Mouse (Mus musculus) left cerebral cortex, postnatal 4 days (tissue): Measurements from ENCODE around the gene Camkmt. TPM values are rescaled to one million over a fixed set of nuclear protein-coding genes. Genes with fewer than 3 reads are reported as not detected.

Experiments used
- DNase-seq: peaks from one replicate; pipeline ENCODE4 v3.0.0-alpha.2; 2022
- intact Hi-C: fragments of 180-260 bp; cut with DNase I; formaldehyde crosslinking; loops from one replicate; pipeline ENCODE4 v1.15.1; 2025
- total RNA-seq, 2 experiments: library from RNA; stranded (reverse); gene quantifications; 2 replicates each; pipeline ENCODE4 v1.2.3; 2021

The Camkmt gene
- total RNA-seq, 2 experiments from 2014 or later: 13.1 to 14.6 TPM

- no peak for DNase-seq
- intact Hi-C loops: no loop called here
Observed at GRCm38 (mm10) chr17:85428831-85429230, 338.5 kb downstream of the Camkmt start.

GRCm38 (mm10) chr17:85432923-85433322 lies 342.6 kb downstream of the Camkmt start:
- intact Hi-C loops: no loop called here
- no peak for DNase-seq

DNA sequence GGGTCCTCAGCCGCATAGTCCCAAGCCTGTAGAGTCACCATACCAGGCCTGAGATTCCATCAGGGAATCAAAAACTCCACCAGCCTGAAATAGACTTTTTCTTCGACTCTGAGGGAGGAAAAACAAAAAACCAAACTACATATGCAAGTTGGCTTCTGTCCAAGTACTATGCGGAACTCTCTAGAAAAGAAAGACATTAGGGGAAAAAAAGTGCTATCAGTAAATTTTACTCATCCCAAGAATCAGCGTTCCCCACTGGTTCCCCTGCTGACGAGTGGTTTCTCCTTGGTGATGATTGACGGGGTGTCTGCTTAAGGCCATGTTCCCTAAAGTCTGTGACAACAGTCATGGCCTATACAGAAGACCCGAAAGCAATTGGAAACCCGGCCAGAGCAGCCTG lies 352.7 kb downstream of the Camkmt start:
- intact Hi-C loops: no loop called here
- no peak for DNase-seq

DNA sequence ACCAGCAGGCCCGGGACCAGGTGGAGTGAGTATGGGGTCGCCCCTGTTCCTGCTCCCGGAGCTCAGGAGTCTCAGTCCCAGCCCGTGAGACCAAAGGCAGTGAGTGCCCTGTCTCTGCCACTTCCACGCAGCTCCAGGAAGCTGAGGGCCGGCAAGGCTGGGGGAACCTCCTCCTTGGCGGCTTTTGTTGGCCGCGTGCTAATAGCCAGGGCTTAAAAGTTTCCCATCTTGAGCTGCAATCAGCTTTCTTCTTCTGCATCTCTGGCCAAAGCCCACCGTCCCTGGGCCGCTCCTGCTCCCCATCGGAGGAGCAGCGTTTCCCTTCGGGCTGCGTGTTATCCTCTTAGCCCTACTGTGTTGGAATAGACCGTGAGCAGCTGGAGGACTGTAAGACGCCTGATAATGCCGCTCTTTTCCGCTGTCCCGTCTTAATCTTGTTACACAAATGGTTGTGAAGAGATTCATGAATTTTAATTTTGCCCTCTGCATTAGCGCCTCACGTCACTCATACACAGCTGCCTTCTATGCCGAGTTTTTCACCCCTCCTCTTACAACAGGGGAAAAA lies 364.1 kb downstream of the Camkmt start:
- intact Hi-C loops: no loop called here
- DNase-seq: no peak

- DNase-seq: no peak
- intact Hi-C loops: no loop called here
Observed at GRCm38 (mm10) chr17:85455063-85455462, 364.7 kb downstream of the Camkmt start.

DNA sequence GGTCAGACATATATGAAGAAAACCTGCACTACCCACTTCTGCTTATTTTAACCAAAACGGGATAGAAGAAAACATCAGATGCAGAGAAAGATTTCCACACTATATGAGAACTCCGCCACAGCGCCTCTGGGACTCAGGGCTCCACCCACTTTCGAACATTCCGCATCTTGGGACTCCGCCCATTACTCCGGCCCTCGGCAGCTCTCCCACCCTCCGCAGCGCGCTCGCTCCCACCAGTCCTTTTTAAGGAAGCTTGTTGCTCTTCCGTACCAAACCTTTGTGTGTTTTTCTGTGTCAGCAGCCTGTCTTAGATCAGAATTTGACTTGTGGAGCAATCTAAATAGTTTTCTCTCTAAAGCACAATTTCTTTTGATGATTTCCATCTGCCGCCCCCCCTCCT lies 367.7 kb downstream of the Camkmt start:
- DNase-seq: peak; percentile 29
- intact Hi-C loops: no loop called here

DNA sequence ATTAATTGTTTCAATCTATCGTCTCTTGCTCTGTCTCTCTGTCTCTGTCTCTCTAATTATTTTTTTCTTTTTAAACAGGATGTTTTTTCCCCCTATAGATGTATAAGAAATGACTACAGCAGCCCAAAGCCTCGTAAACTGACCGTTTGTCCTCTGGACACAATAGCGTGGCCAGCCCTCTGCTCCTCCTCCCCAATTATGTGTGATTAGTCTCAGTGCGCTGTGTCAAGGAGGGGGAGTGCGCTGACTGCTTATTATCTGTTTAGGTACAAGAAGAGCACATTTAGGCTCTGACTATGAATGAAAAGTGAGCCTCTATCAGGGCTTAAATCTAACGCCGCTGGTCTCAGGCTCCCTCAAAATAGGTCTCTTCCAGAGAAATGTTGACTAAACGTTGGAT lies 368.2 kb downstream of the Camkmt start:
- intact Hi-C loops: no loop called here
- no peak for DNase-seq

DNA sequence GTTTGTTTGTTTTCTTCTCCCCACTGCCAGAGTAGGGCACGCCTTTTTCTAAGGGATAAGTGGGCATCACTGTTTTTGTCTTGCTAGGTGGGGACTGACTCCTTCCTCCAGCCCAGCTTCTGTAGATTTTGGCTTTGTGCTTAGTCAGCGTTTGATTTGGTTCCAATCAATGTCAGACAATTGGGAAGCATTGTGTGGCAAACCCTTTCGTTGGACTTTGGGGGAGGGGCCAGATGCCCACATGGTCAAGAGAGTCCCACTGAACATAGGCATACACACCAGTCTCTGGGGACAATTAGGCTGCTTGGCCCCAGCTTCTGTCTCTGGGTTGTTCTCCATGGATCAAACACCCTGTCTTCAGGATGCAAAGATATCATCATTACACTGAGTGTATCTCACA lies 371.2 kb downstream of the Camkmt start:
- intact Hi-C loops: loop anchor here (10.0 kb wide), 1 partner anchor 267 kb away; no protein-coding TSS in a partner anchor
- DNase-seq: no peak

GRCm38 (mm10) chr17:85463497-85464392 lies 373.4 kb downstream of the Camkmt start:
- intact Hi-C loops: loop anchor here (10.0 kb wide), 1 partner anchor 269 kb away; no protein-coding TSS in a partner anchor
- DNase-seq: no peak

DNA sequence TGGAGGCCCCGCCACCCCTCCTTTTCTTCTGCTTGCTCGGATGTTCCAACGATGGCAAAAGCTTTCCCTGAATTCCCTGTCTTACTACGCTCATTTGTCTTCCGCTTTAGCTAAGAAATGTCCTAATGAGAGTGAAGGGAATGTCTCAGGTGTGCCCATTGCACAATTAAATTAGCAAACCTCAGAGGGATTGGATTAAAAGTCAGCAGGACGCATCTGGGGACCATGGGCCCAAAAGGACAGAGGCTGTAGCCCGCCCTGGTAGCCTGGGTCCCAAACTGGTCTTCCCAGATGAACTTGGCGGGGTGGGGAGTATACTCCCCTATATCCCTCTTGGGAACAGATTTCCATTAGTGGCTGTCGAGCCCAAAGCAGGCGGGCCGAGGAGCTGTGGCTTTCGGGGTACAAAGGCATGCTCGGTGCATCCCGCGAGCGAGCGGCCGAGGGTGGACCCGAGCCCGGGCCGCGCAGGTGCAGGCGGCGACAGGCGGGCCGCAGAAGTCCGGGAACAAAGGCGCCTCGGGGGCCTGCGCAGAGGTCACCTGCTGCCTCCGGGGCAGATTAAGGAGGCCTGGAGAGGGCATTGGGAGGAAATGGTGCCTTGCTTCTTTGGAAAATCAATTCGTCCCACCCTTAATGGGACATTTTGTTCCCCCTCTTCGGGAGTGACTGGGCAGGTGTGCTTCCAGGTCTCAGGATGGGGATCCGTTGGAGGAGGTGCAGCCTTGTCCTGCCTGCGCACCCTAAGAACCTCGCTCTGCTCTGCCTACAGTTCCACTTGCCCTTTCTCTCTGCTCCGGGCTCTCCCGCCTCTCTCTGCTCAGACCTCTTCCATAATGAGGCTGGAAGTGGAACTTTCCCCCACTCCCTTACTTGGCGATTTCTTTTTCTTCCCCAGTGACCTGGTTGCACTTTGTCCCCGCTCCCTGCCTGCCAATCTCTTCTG lies 374.4 kb downstream of the Camkmt start:
- intact Hi-C loops: loop anchor here (10.0 kb wide), 1 partner anchor 270 kb away; no protein-coding TSS in a partner anchor
- no peak for DNase-seq

- intact Hi-C loops: loop anchor here (10.0 kb wide), 1 partner anchor 275 kb away; no protein-coding TSS in a partner anchor
- DNase-seq: no peak
Observed at GRCm38 (mm10) chr17:85469776-85470175, 379.4 kb downstream of the Camkmt start.

GRCm38 (mm10) chr17:85472687-85473202 lies 382.4 kb downstream of the Camkmt start:
- no peak for DNase-seq
- intact Hi-C loops: no loop called here

GRCm38 (mm10) chr17:85473217-85473616 lies 382.9 kb downstream of the Camkmt start:
- DNase-seq: no peak
- intact Hi-C loops: no loop called here

DNA sequence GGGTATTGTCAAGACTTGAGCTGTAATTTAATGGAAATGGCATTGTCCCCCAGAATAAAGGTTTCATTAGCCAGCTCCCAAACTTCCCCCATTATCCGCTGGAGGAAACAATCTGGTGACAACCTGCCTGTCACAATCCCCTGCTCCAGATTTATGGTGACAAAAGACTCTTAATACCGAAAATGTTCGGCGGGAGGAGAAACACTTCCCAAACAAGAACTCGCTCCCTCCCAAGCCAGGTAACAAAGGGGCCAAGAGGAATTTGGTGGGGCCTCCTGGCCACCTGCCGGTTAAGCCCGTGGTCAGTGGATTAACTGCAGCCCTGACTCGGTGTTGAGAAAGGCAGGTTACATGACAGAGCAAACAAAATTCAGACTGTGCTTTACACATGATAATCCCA lies 383.5 kb downstream of the Camkmt start:
- intact Hi-C loops: no loop called here
- no peak for DNase-seq

- intact Hi-C loops: loop anchor here (10.0 kb wide), 1 partner anchor 124 kb away; no protein-coding TSS in a partner anchor
Observed at GRCm38 (mm10) chr17:85481241-85481640, 390.9 kb downstream of the Camkmt start.

GRCm38 (mm10) chr17:85483086-85483485 lies 392.7 kb downstream of the Camkmt start:
- intact Hi-C loops: loop anchor here (10.0 kb wide), 1 partner anchor 122 kb away; no protein-coding TSS in a partner anchor
- DNase-seq: no peak

More at GRCm38 (mm10) chr17:85481241-85481640, 390.9 kb downstream of the Camkmt start:
- no peak for DNase-seq

DNA sequence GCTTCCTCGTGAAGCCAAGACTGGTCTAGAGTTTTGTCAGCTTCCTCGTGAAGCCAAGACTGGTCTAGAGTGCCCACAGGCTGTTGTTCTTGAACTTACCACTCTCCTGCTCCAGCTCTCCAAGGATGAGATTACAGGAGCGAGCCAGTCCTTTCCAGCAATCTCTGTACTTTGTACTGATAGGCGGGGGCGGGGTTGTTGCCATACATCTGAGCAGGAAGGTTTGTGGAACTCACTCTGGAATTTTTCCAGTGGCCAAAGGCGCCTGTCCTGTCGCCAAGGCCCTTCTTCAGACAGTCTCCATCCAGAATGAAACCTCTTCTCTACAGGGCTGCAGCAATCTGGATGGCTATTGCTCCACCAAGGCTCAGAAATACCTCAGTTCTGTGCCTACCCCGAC lies 393.7 kb downstream of the Camkmt start:
- intact Hi-C loops: loop anchor here (10.0 kb wide), 1 partner anchor 121 kb away; no protein-coding TSS in a partner anchor
- no peak for DNase-seq

DNA sequence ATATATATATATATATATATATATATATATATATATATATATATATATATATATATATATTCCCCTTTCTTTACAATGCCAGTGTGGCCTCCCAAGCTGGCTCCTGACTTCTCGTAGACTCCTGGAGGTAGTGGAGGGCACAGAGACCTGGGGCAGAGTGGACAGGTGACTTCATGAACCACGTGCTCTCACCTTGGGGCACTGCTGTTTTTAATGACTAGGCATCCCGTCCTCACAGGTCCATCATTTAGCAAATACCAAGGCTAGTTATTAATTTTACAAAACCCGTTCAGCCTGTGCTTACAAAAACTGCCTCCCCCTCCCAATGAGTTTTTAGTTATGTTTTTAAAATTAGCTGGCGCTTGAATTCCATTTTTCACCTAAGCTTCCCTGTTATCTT lies 394.2 kb downstream of the Camkmt start:
- intact Hi-C loops: loop anchor here (10.0 kb wide), 1 partner anchor 120 kb away; no protein-coding TSS in a partner anchor
- DNase-seq: no peak

GRCm38 (mm10) chr17:85485065-85485945 lies 395.0 kb downstream of the Camkmt start:
- DNase-seq: no peak
- intact Hi-C loops: loop anchor here (10.0 kb wide), 1 partner anchor 119 kb away; no protein-coding TSS in a partner anchor
